Mouse (Mus musculus) stomach, postnatal 0 days (tissue): ENCODE results near the gene Hist1h2aa.

Source experiments
- CTCF ChIP-seq: IDR thresholded peaks from 2 replicates; pipeline ENCODE4 v1.5.1; 2016; ENCODE audit warnings: antibody characterized with exemption, low read depth, mild to moderate bottlenecking, moderate library complexity
- EP300 ChIP-seq: optimal IDR thresholded peaks from 2 replicates; pipeline ENCODE3; 2016; ENCODE audit warnings: antibody characterized with exemption

DNA sequence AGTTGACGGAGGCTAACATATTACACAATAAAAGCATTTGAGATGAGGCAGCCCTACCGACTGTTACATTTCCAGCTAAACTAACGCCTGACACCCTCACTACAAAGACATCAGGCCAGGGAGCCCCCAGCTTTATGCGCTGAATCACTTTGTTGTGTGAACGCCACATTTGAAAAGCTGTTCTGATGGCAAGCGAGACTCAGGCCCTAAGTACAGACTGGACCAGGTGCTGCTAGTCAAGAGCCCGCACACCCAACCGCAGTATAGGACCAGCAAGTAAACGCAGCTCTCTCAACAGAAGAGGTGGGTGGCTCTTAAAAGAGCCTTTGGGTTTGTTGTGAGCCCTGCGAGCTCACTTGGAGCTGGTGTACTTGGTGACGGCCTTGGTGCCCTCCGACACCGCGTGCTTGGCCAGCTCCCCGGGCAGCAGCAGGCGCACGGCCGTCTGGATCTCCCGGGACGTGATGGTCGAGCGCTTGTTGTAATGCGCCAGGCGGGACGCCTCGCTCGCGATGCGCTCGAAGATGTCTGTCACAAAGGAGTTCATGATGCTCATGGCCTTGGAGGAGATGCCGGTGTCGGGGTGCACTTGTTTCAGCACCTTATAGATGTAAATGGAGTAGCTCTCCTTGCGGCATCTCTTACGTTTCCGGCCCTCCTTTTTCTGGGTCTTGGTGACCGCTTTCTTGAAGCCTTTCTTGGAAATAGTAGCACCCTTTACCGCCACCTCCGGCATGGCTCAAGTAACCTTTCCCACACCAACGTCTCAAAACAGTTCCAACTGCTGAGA, 646 bp upstream of the Hist1h2aa start, which contains the start of gene Hist1h2ba:
- TF ChIP-seq CTCF (no peak), EP300 (no peak)
